Mouse (Mus musculus) embryo, embryonic 10.5 days (tissue): ENCODE measurements at regions not wholly inside any gene's neighbourhood (a gene's known extent, or its start where the extent isn't known, plus 50 kb on each side); places are given as distances from the start of the nearest gene placed in this dataset.

Experiments
- DNase-seq: peaks from one replicate; pipeline ENCODE4 v3.0.0-alpha.2; 2015; ENCODE audit warnings: low spot score

DNA sequence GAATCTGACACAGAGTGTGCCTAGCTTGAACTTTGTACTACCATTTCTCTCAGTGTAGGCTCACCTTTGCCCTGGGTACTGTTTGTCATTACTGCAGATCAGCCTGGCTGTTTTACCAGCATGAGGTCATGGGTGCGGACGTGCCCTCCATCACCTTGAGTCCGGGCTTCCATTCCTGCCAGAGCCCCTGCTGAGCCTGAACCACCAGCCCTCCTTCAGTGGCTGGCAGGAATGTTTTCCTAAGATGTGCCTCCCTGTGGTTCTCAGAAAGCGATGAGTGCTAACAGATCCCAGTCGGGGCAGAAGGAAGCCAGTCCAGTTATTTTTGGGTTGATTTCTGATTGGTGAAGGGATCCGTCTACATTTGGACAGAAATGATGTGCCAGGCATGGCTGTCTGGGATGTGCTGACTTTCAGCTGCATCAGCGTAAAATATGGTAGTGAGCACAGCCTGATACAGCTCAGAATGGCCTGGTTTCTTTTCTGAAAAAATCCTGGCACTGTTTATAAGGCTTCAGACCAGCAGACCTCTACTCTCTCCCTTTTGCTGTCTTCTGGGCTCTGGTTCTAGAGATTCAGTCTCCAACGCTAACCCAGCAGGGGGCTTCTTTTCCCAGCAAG, 324.0 kb upstream of the Nfe2l3 start:
- DNase-seq, result peak; percentile 65

DNA sequence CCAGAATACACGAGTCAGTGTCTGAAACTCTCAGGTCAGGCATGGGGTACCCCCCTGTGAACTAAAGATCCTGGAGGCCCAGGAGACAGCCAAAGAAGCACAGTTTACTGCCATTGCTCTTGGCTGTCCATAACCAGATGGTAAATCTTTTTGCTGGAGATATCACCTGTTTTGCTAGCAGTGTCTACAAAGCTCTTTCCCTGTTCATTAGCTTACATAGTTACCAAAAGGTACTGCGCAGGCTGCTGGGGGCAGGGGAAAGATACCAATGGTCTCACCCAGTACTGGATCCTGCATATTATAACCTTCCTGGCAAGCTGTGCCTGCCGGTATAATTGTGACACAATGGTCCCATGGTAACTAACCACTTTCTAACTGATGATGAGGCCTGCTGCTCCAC, 321.9 kb upstream of the Nfe2l3 start:
- no peak for DNase-seq

DNA sequence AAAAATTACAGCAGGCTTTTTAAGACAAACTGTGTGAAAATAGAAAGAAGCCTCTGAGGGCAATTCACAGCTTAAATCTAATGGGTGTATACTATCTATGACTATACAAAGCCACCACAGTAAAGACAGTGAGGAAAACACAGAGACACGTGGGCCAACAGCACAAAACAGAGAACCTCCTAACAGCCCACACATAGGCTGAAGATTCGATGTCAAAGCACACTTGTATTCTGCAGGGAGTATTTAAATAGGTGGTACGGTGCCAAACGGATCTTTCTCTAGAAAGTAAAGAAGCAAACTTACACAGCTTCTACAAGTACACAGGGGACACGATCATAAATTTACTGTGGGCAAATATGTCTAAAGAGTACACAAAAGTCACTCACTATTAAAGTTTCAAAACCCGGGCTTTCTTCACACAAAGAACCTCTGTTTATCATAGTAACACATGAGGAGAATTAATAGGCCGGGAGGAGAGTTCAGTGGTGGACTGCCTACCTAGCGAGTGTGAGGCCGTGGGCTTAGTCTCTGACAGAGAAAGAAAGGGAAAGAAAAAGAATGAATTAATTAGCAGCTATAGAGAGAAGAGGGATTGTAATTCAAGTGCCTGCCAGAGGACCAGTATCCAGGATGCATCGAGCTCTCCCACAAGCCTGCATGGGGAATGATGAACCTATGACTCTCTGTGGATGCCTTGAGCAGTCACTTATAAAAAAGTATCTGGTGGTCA, 317.7 kb upstream of the Nfe2l3 start:
- no peak for DNase-seq

DNA sequence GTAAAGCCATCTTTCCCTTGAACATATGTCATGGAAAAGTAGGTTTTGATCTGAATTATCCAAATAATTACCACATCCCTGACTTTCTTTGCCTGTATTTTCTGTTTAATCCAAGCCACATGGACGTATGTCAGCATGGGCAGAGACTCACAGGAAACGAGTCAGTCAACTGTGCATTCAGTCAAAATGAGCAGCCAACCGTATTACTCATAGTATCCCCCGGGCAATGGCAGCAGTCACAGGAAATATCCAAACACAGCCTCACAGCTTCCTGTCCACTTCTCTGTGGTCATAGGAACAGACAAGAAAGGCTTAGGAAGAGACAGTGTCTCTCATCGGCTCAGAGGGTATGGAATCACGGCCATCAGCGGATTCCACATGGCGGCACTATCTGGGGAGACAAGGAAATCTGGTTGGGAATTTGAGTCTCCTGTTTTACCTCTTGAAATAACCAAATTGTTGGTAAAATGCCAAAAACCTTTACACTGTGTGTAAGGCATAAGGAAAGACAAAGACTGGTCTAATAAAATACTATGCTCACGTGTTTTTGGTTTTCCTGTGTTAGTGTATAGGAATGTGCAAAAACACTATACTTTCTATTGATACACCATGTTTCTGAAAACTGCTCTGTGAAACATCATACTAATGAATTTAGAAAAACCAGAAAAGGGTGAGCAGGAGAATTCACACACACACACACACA, 313.5 kb upstream of the Nfe2l3 start:
- DNase-seq, result peak; percentile 31

DNA sequence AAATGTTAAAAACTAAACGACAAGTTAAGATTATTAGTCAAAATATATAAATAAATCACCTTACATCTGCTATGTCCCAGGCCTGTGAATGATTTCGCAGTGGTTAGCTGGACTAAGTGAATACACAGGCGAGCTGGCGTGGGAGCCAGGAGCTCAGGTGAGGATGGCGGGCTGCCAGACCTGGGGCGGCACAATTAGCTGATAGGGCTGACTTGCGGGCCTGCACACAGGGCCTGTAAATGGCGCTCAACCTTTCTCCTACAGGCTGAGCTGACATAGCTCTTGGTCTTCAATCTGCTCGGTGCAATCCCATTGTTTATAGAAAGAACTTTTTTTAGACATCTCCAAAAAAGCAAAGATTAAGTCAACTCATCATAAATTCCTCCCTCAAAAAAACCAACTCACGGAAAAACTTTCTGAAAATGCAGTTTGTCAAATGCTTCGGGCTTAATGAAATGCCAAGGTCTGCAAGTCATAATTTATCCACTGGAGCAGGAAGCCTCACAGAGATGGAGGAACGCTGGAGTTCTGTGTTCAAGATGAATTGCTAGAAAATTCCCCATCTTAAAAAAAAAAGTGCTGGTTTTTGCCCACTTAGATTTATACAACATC, 312.7 kb upstream of the Nfe2l3 start:
- DNase-seq, result no peak

DNA sequence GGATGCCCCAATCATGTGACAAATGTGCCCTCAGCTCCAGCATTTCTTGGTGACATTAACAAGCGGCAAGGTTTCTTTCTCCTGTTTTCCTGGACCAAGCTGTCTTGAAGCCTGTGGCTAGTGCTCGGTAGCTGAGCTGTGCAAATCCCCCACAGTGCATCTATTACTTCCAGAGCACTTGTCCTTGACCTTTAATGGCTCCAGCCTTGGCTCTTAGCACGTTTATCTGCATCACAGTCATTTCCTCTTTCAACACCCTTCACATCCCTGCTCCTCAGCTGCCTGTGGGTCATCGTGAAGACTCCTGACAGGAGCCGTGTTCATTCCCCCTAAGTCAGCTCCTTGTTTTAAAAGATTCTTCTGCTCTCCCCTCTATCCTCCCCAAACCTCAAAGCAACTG, 309.5 kb upstream of the Nfe2l3 start:
- DNase-seq, result peak; percentile 25

DNA sequence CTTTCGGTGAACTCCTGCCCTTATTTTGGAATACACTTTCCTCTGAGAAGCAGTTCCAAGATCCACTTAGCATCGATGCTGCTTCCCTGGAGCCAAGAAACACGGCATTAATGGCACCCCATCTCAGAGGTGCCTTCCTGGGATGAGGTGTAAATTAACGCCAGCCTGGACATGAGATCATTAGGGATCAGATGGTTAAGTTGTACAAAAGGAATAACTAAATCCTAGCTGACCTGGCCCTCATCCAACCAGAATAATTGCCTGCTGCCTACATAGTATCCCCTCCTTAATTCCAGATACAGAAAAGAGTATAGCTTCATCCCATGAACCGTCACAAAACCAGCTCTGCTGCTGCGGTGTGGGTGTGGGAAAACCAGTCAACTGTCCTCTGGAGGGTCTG, 304.6 kb upstream of the Nfe2l3 start:
- no peak for DNase-seq

DNA sequence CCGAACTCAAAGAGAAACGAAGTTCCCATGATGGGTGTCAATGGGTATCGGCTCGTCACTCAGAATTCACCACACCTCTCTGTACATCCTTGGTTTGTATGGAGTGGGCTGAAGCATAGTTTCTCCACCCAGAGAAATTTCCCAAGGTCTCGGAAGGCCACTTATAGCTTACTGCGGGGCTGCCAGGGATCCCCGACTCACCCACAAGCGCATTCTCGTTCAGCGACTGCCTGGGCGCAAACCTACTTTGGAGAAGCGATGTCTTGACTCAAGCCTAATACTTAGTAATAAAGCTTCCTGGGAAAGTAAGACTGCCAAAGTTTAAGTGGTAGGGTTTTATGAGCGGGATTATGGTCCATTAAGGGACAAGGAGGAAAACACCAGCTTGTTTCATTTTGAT, 303.4 kb upstream of the Nfe2l3 start:
- no peak for DNase-seq

DNA sequence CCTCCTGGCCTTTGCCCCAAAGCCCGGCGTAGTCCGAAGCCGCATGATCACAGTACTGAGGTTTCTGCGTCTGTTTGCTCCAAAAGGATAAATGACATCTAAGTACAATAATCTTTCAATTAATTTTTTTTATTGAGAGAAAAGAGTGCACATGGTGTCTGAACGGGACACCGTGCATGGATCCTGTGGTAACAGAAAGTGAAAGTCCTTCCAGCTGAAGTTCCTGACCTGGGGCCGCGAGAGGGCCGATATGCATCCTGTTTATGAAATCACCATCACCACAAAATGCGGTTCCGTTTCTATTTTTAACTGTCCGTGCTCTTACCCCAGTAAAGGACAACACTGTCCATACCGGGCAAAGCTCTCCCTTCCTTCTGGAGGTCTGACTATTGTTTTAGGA, 302.9 kb upstream of the Nfe2l3 start:
- DNase-seq, result no peak

DNA sequence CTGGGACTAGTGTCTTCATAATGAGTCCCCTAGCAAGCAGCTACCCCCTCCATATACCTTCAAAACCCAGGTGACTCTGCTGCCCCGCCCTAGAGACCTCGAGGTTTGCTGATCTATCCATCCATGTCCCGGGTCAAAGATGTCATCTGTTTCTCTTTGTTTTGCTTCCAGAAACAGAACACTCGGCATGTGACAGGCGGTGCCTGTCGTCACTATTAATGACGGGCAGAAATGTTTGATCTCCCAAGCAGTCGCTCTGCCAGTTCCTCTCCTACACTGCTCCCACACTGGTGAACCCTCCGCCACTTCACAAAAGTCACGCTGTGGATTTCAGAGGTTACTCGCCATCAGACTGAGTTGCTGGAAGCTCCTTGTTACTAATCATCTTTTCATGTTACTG, 287.7 kb upstream of the Nfe2l3 start:
- no peak for DNase-seq

DNA sequence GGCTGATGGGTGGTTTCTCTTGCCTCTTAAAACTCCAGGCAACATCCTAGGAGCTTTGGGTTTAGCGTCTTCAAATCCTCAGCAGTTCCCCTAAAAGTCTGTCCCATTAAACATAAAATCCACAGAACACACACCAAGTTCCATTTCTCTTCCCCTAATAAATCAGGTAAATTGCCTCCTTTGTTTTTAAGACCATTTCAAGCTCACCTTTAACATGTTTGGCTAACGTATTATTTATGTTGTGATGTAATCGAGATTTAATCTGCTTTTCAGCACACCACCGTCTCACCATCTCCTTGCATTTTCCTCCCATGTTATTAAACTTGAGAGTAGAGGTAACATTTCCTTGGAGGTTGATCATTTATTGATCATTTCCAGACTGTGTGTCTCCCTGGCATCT, 286.6 kb upstream of the Nfe2l3 start:
- DNase-seq, result no peak

DNA sequence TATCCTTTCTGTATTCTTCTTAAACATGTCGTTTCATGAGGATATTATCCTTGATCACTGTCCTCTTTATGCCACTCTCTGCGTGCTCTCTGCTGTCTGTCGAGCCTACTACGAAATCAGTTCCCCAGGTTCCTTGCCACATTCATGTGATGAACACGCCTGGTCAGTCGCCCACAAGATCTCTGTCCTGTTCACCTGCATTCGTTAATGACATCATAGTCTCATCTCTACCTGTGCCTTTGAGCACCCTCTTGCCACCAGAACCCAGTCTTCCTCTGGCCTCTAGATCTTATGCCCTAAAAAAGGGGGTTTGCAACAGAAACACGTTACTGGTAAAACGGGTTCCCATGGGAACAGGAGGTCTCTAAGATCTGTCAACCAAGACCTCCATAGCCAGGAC, 283.6 kb upstream of the Nfe2l3 start:
- DNase-seq, result no peak

DNA sequence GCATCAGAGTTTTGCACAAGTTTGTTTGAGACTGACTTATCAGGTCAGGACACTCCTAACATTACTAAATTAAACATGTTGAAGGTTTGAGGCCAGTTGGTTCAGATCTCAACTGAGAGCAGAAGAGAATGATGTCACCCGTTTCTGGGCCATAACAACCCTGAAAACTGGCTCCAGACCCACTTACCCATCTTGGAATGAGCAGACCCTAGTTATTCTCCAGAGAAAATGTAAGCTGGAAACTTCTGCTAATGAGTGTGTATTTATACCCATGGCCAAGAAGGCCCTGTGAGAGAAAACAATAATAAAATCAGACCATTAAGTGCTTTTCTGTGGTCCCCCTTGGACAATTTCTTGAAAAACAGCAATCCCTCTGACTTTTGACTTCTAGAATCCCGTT, 282.4 kb upstream of the Nfe2l3 start:
- DNase-seq, result no peak

DNA sequence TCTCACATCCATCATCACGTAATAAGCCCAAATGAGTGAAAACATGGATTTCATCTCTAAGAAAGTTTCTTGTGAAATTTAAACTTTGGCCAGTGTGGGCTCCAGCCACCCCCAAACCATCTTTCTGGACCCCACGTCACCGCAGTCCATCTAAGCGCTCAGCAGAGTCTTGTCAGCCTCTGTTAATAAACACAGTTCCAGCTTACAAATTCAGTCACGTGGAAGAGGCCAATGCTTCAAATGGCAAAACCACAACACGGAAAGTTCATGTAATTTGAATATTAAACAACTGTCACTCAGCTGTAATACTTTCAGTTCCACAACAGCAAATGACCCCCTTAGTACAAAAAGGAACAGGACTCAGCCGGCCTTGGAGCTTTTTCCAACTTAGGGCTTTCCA, 282.0 kb upstream of the Nfe2l3 start:
- DNase-seq, result no peak

DNA sequence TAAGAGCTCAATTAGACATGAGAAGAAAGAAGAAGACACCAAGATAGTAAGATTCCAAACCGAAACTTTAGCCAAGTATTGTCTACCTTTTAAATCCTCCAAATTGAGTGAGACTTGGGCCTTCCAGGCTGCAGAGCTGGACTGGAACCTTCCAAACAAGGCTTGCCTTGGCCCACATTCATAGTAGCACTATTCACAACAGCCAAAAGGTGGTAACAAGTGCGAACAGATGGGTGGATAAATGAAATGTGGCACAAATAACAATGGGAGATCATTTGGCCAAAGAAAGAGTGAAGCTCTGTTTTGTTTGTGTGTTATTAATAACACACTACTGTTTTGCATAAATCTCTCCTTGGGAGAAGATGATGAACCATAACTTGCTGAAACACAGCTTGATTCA, 281.6 kb upstream of the Nfe2l3 start:
- no peak for DNase-seq

DNA sequence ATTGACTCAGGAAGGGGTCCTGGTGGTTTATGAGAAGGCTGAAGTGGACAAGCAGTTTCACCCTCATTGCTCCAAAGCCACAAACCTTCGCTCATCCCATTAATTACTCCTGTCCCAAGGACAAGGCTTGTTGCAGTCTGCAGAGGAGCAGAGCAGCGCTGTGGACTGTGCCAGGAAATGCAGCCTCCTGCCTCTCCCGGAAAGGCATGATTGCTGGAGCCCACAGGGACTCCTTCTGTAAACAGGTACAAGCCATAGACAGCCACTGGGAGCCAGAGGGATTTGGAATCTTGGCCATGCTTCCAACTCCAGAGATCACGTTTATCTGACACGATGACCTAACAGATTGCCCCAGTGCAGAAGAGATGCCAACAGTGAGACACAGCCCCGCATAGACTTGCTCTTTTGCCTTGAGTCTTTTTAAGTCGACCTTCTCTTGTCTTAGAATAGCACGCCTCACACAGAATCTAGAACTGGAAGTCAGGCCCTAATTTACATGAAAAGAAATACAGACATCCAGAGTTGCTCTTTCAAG, 275.6 kb upstream of the Nfe2l3 start:
- DNase-seq, result no peak

DNA sequence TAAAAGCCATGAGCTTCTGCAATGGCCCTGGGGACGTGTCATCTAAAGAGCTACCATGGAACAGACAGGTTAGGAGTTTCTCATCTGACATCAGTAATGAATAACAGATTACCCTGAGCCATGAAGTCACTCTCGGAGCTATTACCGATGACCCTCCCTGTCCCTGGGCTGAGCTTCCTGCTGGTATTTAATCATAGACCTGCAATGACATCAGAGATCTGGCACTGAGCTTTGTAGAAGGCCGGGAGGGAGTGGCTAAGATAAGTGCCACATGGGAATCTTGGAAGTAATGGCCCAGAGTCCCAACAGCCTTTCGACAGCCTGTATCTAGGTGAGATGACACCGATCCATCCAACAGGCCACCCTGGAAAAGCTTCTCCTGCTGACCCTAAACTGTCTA, 271.3 kb upstream of the Nfe2l3 start:
- DNase-seq, result no peak

DNA sequence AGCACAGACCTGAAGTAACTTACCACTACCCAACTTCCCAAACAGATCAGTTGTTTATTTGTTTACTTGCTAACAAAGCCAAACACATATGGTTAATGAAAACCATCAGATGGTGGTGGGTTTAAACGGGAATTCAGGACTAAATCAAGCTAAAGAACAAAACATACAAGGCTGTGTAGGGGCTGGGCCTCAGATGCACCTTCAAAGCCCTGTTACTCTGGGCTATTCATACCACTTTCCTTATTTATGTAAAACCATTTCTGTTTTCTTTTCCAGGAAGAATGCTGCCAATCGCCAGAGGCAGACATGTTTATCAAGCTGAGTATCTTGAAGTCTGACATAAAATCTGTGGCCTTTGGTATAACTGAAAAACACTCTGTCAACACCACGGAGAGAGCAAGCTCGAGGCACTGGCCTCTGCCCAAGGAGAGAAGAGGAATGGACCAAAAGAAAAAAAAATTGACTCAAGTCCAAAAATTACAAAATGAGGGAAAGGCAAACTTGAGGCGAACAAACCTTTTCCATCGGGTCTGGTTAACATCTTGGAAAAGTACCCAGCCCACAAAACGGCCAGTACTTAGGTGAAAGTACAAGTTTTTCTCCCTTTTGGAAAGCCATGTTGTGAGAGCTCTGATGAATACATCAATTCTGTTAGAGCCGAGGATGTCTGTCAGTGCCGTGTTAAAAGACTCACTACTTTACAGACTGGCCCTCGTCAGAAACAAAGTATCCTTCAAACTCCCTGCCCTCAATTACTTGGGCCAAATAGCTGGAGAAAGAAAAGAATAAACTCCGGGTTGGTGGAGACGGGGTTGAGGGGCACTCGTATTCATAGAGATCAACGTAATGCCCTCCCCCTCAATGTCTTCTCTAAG, 270.0 kb upstream of the Nfe2l3 start:
- no peak for DNase-seq

DNA sequence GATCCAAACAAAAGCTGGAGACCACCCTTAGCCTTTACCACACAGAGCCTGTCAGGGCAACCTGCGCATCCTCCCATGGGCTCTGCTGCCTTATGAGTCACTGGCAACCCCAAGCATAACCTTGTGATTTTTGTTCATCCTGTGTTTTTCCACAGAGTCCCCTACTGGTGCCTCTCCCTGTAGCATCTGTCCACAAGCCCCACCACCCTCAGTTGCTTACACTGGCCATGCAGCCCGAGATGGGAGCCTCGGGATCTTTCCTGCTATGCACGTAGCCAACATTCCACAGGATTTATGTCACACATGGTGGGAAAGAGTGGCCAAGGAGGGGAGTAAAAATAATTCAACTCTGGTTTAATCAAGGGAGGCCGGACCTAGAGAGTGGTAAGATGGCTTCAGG, 269.2 kb upstream of the Nfe2l3 start:
- no peak for DNase-seq

DNA sequence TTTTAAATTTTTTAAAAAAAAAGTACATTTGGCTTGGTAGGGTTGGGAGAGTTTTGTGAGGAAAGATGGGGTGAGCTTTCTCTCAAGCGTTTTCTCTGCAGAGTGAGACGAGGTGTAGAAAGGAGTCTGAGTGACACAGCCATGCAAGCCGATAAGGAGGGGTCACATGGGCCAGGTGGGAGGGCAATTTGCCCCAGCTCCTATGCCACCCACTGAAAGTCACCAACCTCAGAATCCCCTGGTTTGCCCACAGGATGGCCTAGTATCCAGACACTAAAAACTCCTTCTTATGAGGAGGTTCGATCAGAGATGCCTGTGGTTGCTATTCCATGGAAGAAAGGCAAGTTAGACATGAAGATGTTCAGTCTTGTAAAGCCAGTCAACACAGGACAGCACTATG, 268.6 kb upstream of the Nfe2l3 start:
- no peak for DNase-seq

DNA sequence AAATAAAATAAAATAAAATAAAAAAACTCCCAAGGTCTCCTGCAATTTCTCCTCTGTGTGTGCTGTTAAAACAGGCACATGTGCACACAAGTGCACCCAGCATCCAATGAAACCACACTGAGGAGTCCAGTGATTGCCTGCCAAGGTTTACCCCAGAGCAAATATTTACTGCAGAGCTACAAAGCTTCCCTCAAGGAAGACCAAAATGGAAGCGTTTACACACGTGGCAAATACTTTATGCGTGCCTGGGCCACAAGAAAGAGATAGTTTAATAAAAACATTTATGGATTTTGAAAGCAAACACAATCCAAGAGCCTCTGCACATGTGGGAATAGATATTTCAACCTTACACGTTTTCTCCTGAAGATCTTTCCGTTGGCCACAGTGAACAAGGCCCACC, 265.4 kb upstream of the Nfe2l3 start:
- DNase-seq, result no peak

DNA sequence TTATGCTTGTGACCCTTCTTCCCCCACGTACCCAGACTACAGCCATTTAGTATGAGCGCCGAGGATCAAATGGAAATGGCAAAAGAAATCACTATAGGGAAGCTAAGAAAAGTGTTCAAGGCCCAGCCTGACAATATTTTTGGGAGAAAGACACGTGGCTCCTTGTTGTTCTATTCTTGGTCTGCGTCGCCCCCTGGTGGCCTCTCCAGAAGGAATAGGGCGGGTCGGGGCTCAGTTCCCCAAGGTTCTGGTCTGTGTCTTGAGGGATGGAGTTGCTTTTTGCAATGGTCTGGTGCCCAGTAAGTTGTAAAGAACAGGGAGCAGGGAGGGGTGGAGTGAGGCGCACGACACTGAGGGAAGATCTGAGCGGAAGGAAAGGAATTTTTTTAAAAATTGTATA, 264.4 kb upstream of the Nfe2l3 start:
- peak; percentile 94 for DNase-seq
